Mouse (Mus musculus): ENCODE data around the gene Nfyc. TPM values are rescaled to one million over a fixed set of nuclear protein-coding genes. Genes with fewer than 3 reads are reported as not detected.

Nfyc gene
- polyA plus RNA-seq, 1 experiment = 44.3 TPM

DNA sequence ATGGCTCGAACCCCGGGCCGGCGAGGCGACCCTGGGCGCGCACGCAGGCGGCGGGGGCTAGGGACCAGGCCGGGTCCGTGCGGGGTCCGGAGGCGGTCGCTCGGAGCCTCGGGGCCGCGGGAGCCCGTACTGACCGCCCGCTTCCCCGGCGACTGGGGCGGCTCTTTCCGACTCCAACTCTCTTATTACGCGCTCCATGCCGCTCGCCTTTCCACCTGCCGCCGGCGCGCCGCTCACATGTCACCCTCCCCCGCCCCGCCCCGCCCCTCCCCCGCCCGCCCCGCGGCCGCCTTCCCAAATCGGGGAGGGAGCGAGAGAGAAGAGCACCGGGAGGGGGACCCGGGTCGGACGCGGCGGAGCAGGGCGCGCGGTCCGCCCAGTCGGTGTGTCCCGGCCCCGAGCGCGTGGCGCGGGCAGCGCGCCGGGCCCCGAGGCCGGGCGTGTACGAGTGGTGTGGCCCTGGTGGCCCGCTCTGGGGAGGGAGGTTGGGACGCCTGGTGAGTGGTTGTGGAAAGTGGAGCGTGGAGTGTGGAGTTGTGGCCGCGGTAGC is 84.1 kb downstream of the Nfyc start:
- Histone ChIP-seq H3K4me3 (peak overlapping the region; percentile 28), H3K27me3 (ENCODE audit: control insufficient read depth, insufficient read depth, insufficient read length) (peaks cover 12% of the 10 kb centered on the region)

DNA sequence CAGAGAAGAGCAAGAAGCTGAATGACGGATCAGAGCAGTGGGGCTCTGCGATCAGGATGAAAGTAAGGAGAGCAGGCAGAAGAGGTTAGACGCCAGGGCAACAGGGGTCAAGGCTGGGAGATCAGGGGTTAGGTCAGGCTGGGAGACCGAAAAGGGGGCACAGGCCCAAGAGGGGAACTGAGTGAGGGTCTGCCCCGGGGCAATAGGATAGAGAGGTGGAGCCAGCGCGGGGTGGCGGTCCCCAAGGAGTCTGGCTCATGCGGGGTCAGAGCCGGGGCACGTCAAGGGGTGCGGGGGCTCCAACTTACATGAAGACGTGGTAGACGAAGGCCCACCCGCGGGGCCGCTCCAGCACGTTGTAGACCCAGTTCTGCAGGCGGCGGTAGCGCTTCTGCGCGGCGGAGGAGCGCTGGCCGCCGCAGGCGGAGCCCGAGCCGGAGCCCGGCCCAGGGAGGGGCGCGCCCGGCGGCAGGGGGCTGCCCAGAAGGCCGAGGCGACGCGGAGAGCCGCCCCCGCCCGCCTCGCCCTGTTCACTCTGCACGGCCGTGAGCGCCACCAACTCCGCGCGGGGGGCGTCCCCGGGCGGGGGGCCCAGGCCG is 84.7 kb downstream of the Nfyc start:
- Histone ChIP-seq H3K4me2 (ENCODE audit: low read depth) (peak overlapping the region; percentile 56), H3ac (ENCODE audit: control insufficient read depth, insufficient read length) (peak overlapping the region; percentile 18), H3K4me3 (peak overlapping the region; percentile 28), H3K36me3 (ENCODE audit: control insufficient read depth, insufficient read depth) (no peaks in the 10 kb centered on the region), H3K27me3 (ENCODE audit: control insufficient read depth, insufficient read depth, insufficient read length) (peaks cover 12% of the 10 kb centered on the region), H3K79me2 (ENCODE audit: control insufficient read depth, insufficient read depth) (no peaks in the 10 kb centered on the region)
- TF ChIP-seq CEBPB (IDR thresholded peaks at IDR 0.05; ENCODE audit: insufficient read depth, poor library complexity, severe bottlenecking) = no peak
- no peak for TF ChIP-seq MYOD1 (IDR thresholded peaks at IDR 0.05; ENCODE audit: control insufficient read depth in 1 of 3, insufficient read length in 2 of 3, low read depth in 2 of 3)
- no peak for TF ChIP-seq SRF (IDR thresholded peaks at IDR 0.05; ENCODE audit: control insufficient read depth, insufficient read length, low read depth)
- no peak for TF ChIP-seq MAX (IDR thresholded peaks at IDR 0.05; ENCODE audit: low read depth)
- no peak for TF ChIP-seq USF1 (IDR thresholded peaks at IDR 0.05; ENCODE audit: low read depth)
- TF ChIP-seq TCF3 (IDR thresholded peaks at IDR 0.05; ENCODE audit: insufficient read length, low read depth) = no peak
- no peak for TF ChIP-seq TCF12 (IDR thresholded peaks at IDR 0.05; ENCODE audit: insufficient read depth, poor library complexity, severe bottlenecking)
- no peak for TF ChIP-seq MYOG (IDR thresholded peaks at IDR 0.05; ENCODE audit: control insufficient read depth in 1 of 3, insufficient read depth in 1 of 3, insufficient read length in 2 of 3, low read depth in 2 of 3)
- TF ChIP-seq POLR2AphosphoS2 (IDR thresholded peaks at IDR 0.05; ENCODE audit: insufficient read length, low read depth) = no peak
- no peak for TF ChIP-seq REST (IDR thresholded peaks at IDR 0.05; ENCODE audit: insufficient read depth, insufficient read length)

More for the DNA sequence above, 84.1 kb downstream of the Nfyc start:
- H3ac ChIP-seq (ENCODE audit: control insufficient read depth, insufficient read length) = peak overlapping the region; percentile 18
- H3K4me2 ChIP-seq (ENCODE audit: low read depth) = no peak overlapping the region
- TF ChIP-seq CEBPB (IDR thresholded peaks at IDR 0.05; ENCODE audit: insufficient read depth, poor library complexity, severe bottlenecking) (no peak), POLR2A (IDR thresholded peaks at IDR 0.05; ENCODE audit: insufficient read length, low read depth) (peak; percentile 11), MYOD1 (IDR thresholded peaks at IDR 0.05; ENCODE audit: control insufficient read depth in 1 of 3, insufficient read length in 2 of 3, low read depth in 2 of 3) (peak in 1 of 3 experiments; percentile 60), MYOG (IDR thresholded peaks at IDR 0.05; ENCODE audit: control insufficient read depth in 1 of 3, insufficient read depth in 1 of 3, insufficient read length in 2 of 3, low read depth in 2 of 3) (peak in 2 of 3 experiments; percentile 3 to 26)
- no peaks in the 10 kb centered on the region for H3K79me2 ChIP-seq (ENCODE audit: control insufficient read depth, insufficient read depth)
- H3K36me3 ChIP-seq (ENCODE audit: control insufficient read depth, insufficient read depth) = no peaks in the 10 kb centered on the region

DNA sequence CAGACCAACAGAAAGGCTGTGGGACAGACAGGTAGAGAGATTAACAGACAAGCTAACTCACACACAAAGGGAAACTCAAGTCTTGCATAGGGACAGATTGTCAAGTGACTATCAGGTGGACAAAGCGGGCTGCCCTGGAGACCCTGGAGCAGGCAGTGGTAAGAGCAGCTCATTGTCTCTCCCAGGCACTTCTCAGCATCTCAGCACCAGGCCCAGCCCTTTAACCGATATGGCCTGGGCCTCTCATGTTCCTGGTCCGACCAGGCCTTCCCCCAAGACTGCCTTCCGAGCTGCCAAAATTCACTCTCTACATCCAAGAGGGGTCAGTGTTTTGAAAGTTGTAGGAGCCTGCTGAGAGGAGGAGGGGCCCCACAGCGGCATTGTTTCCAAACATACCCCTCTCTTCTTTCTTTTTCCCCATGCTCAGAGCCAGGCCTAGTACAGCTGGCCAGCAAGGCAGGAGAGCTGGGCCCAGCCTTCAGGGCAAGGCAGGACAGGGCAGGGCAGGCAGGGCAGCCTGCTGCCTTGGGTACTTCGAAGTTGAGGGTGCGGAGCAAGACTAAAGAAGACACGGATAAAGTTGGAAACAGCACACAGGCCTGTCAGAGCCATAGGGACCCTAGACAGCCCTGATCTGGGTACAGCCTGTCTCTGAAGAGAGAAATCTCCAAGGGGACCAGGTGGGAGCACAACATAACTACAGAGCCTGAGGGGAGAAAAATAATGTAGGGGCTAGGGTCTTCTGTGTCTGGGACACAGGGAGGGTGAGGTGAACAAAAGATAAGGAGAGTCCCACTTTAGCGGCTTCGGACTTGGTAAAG is 85.4 kb downstream of the Nfyc start:
- no peaks in the 10 kb centered on the region for H3K79me2 ChIP-seq (ENCODE audit: control insufficient read depth, insufficient read depth)
- TF ChIP-seq MYOD1 (IDR thresholded peaks at IDR 0.05; ENCODE audit: control insufficient read depth in 1 of 3, insufficient read length in 2 of 3, low read depth in 2 of 3) (no peak), MAX (IDR thresholded peaks at IDR 0.05; ENCODE audit: low read depth) (no peak), TCF3 (IDR thresholded peaks at IDR 0.05; ENCODE audit: insufficient read length, low read depth) (no peak), E2F4 (IDR thresholded peaks at IDR 0.05; ENCODE audit: insufficient read depth) (no peak), POLR2AphosphoS2 (IDR thresholded peaks at IDR 0.05; ENCODE audit: insufficient read length, low read depth) (no peak), REST (IDR thresholded peaks at IDR 0.05; ENCODE audit: insufficient read depth, insufficient read length) (no peak), POLR2A (IDR thresholded peaks at IDR 0.05; ENCODE audit: insufficient read length, low read depth) (no peak), MYOG (IDR thresholded peaks at IDR 0.05; ENCODE audit: control insufficient read depth in 1 of 3, insufficient read depth in 1 of 3, insufficient read length in 2 of 3, low read depth in 2 of 3) (no peak)
- peaks cover 12% of the 10 kb centered on the region for H3K27me3 ChIP-seq (ENCODE audit: control insufficient read depth, insufficient read depth, insufficient read length)
- no peaks in the 10 kb centered on the region for H3K36me3 ChIP-seq (ENCODE audit: control insufficient read depth, insufficient read depth)
- H3K4me2 ChIP-seq (ENCODE audit: low read depth) = peak overlapping the region; percentile 56
- H3K4me3 ChIP-seq = peak overlapping the region; percentile 28
- H3ac ChIP-seq (ENCODE audit: control insufficient read depth, insufficient read length) = peak overlapping the region; percentile 18

DNA sequence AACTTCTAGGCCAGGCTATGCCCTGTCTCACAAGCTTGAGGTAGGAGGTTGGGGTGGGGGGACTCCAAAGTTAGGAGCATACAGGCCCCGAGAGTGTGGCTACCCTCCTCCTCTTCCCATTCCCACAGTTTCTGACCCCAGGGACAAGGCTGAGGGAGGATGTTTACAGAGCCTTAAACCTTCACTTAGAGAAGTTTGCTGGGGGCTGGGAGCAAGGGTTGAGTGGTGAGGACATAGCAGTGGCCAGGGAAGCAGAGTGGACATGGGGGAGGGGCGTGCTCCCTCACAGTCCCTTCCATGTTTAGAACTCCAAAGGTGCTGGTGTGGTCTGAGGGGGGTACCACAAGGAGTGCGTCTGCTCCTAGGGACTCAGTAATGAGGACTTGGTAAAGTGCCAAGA is 87.7 kb downstream of the Nfyc start:
- TF ChIP-seq REST (IDR thresholded peaks at IDR 0.05; ENCODE audit: insufficient read depth, insufficient read length) = no peak
- no peak for TF ChIP-seq TCF12 (IDR thresholded peaks at IDR 0.05; ENCODE audit: insufficient read depth, poor library complexity, severe bottlenecking)
- TF ChIP-seq USF1 (IDR thresholded peaks at IDR 0.05; ENCODE audit: low read depth) = no peak
- no peak for TF ChIP-seq POLR2AphosphoS2 (IDR thresholded peaks at IDR 0.05; ENCODE audit: insufficient read length, low read depth)
- no peak for TF ChIP-seq MYOG (IDR thresholded peaks at IDR 0.05; ENCODE audit: control insufficient read depth in 1 of 3, insufficient read depth in 1 of 3, insufficient read length in 2 of 3, low read depth in 2 of 3)
- TF ChIP-seq MAX (IDR thresholded peaks at IDR 0.05; ENCODE audit: low read depth) = no peak
- no peak for TF ChIP-seq SRF (IDR thresholded peaks at IDR 0.05; ENCODE audit: control insufficient read depth, insufficient read length, low read depth)
- TF ChIP-seq TCF3 (IDR thresholded peaks at IDR 0.05; ENCODE audit: insufficient read length, low read depth) = no peak
- no peak for TF ChIP-seq CEBPB (IDR thresholded peaks at IDR 0.05; ENCODE audit: insufficient read depth, poor library complexity, severe bottlenecking)
- no peak for TF ChIP-seq MYOD1 (IDR thresholded peaks at IDR 0.05; ENCODE audit: control insufficient read depth in 1 of 3, insufficient read length in 2 of 3, low read depth in 2 of 3)
- no peak for TF ChIP-seq POLR2A (IDR thresholded peaks at IDR 0.05; ENCODE audit: insufficient read length, low read depth)
- no peak for TF ChIP-seq E2F4 (IDR thresholded peaks at IDR 0.05; ENCODE audit: insufficient read depth)
- H3K4me3 ChIP-seq = no peak overlapping the region
- no peaks in the 10 kb centered on the region for H3K36me3 ChIP-seq (ENCODE audit: control insufficient read depth, insufficient read depth)
- no peaks in the 10 kb centered on the region for H3K79me2 ChIP-seq (ENCODE audit: control insufficient read depth, insufficient read depth)
- H3K4me2 ChIP-seq (ENCODE audit: low read depth) = peak overlapping the region; percentile 56
- H3ac ChIP-seq (ENCODE audit: control insufficient read depth, insufficient read length) = no peak overlapping the region
- peaks cover 11% of the 10 kb centered on the region for H3K27me3 ChIP-seq (ENCODE audit: control insufficient read depth, insufficient read depth, insufficient read length)

Measured in myocyte (in vitro differentiated cells).